Mouse (Mus musculus): ENCODE data around the gene Impdh1. TPM values are rescaled to one million over a fixed set of nuclear protein-coding genes. Genes with fewer than 3 reads are reported as not detected.

The Impdh1 gene
- polyA plus RNA-seq, 1 experiment from 2014 or later = 71.5 TPM

- Histone ChIP-seq H3K36me3 (ENCODE audit: control insufficient read depth, insufficient read depth, low read length) (peaks cover 5% of the 10 kb centered on the region; the same call in 1 of the 2 replicates), H3K9me3 (ENCODE audit: control insufficient read depth, low read length) (no peaks in the 10 kb centered on the region), H3K9ac (ENCODE audit: low read depth, low read length) (peak overlapping the region; percentile 82), H3K4me1 (ENCODE audit: control insufficient read depth, insufficient read depth, low read depth, low read length) (peaks cover 3% of the 10 kb centered on the region), H3K4me3 (ENCODE audit: low read length) (peak overlapping the region; percentile 76), H3K27ac (ENCODE audit: low read depth, low read length) (peak overlapping the region; percentile 55; the same call in 1 of the 2 replicates), H3K27me3 (replicated peaks; ENCODE audit: control insufficient read depth, insufficient read depth, low read length) (peaks cover 2% of the 10 kb centered on the region; the same call in 1 of the 2 replicates), H3K4me2 (ENCODE audit: low read length) (peak overlapping the region; percentile 74)
- ATAC-seq = peak; percentile 73
- 15% methylated on average over 17 of the region's 17 CpGs for WGBS
Observed at GRCm38 (mm10) chr6:29177901-29178879, 38.0 kb downstream of the Impdh1 start.

GRCm38 (mm10) chr6:29175113-29175512 is 41.1 kb downstream of the Impdh1 start:
- Histone ChIP-seq H3K4me3 (ENCODE audit: low read length) (no peak overlapping the region), H3K9me3 (ENCODE audit: control insufficient read depth, low read length) (no peaks in the 10 kb centered on the region), H3K36me3 (ENCODE audit: control insufficient read depth, insufficient read depth, low read length) (peaks cover 5% of the 10 kb centered on the region; the same call in 1 of the 2 replicates), H3K4me1 (ENCODE audit: control insufficient read depth, insufficient read depth, low read depth, low read length) (peaks cover 18% of the 10 kb centered on the region), H3K4me2 (ENCODE audit: low read length) (no peak overlapping the region), H3K27me3 (replicated peaks; ENCODE audit: control insufficient read depth, insufficient read depth, low read length) (peaks cover 8% of the 10 kb centered on the region), H3K27ac (ENCODE audit: low read depth, low read length) (no peak overlapping the region), H3K9ac (ENCODE audit: low read depth, low read length) (no peak overlapping the region)
- 83% methylated on average over 3 of the region's 3 CpGs for WGBS
- no peak for ATAC-seq

- Histone ChIP-seq H3K36me3 (ENCODE audit: control insufficient read depth, insufficient read depth, low read length) (peaks cover 5% of the 10 kb centered on the region; the same call in 1 of the 2 replicates), H3K4me2 (ENCODE audit: low read length) (no peak overlapping the region), H3K4me3 (ENCODE audit: low read length) (no peak overlapping the region), H3K27ac (ENCODE audit: low read depth, low read length) (no peak overlapping the region), H3K9me3 (ENCODE audit: control insufficient read depth, low read length) (no peaks in the 10 kb centered on the region), H3K9ac (ENCODE audit: low read depth, low read length) (no peak overlapping the region), H3K4me1 (ENCODE audit: control insufficient read depth, insufficient read depth, low read depth, low read length) (peaks cover 22% of the 10 kb centered on the region), H3K27me3 (replicated peaks; ENCODE audit: control insufficient read depth, insufficient read depth, low read length) (peaks cover 9% of the 10 kb centered on the region)
- no peak for ATAC-seq
- WGBS = 33% methylated on average over 7 of the region's 7 CpGs
Observed at GRCm38 (mm10) chr6:29174368-29174767, 41.8 kb downstream of the Impdh1 start.

- H3K4me1 ChIP-seq (ENCODE audit: control insufficient read depth, insufficient read depth, low read depth, low read length) = peaks cover 21% of the 10 kb centered on the region
- H3K4me3 ChIP-seq (ENCODE audit: low read length) = peak overlapping the region; percentile 48
- no peak overlapping the region for H3K27ac ChIP-seq (ENCODE audit: low read depth, low read length)
- H3K9ac ChIP-seq (ENCODE audit: low read depth, low read length) = peak overlapping the region; percentile 67
- no peaks in the 10 kb centered on the region for H3K9me3 ChIP-seq (ENCODE audit: control insufficient read depth, low read length)
- peaks cover 10% of the 10 kb centered on the region for H3K27me3 ChIP-seq (replicated peaks; ENCODE audit: control insufficient read depth, insufficient read depth, low read length)
- H3K36me3 ChIP-seq (ENCODE audit: control insufficient read depth, insufficient read depth, low read length) = peaks cover 4% of the 10 kb centered on the region; the same call in 1 of the 2 replicates
- ATAC-seq = peak; percentile 65
- H3K4me2 ChIP-seq (ENCODE audit: low read length) = peak overlapping the region; percentile 97
- WGBS = under 1% methylated on average over 36 of the region's 40 CpGs
Observed at GRCm38 (mm10) chr6:29170952-29171388, 45.2 kb downstream of the Impdh1 start.

GRCm38 (mm10) chr6:29170063-29170921 is 45.9 kb downstream of the Impdh1 start:
- Histone ChIP-seq H3K4me1 (ENCODE audit: control insufficient read depth, insufficient read depth, low read depth, low read length) (peaks cover 21% of the 10 kb centered on the region), H3K9ac (ENCODE audit: low read depth, low read length) (peak overlapping the region; percentile 67), H3K36me3 (ENCODE audit: control insufficient read depth, insufficient read depth, low read length) (0 out of 2 replicates have a peak, but pooled peaks cover 2% of the 10 kb centered on the region), H3K9me3 (ENCODE audit: control insufficient read depth, low read length) (no peaks in the 10 kb centered on the region), H3K27ac (ENCODE audit: low read depth, low read length) (no peak overlapping the region), H3K4me2 (ENCODE audit: low read length) (peak overlapping the region; percentile 97), H3K27me3 (replicated peaks; ENCODE audit: control insufficient read depth, insufficient read depth, low read length) (peaks cover 10% of the 10 kb centered on the region), H3K4me3 (ENCODE audit: low read length) (peak overlapping the region; percentile 48)
- peak; percentile 15 for ATAC-seq
- WGBS = 2% methylated on average over 62 of the region's 63 CpGs

GRCm38 (mm10) chr6:29169675-29170062 is 46.5 kb downstream of the Impdh1 start:
- Histone ChIP-seq H3K4me1 (ENCODE audit: control insufficient read depth, insufficient read depth, low read depth, low read length) (peaks cover 21% of the 10 kb centered on the region), H3K9ac (ENCODE audit: low read depth, low read length) (peak overlapping the region; percentile 67), H3K9me3 (ENCODE audit: control insufficient read depth, low read length) (no peaks in the 10 kb centered on the region), H3K27me3 (replicated peaks; ENCODE audit: control insufficient read depth, insufficient read depth, low read length) (peaks cover 10% of the 10 kb centered on the region), H3K36me3 (ENCODE audit: control insufficient read depth, insufficient read depth, low read length) (0 out of 2 replicates have a peak, but pooled peaks cover 2% of the 10 kb centered on the region), H3K27ac (ENCODE audit: low read depth, low read length) (no peak overlapping the region), H3K4me2 (ENCODE audit: low read length) (peak overlapping the region; percentile 97), H3K4me3 (ENCODE audit: low read length) (no peak overlapping the region)
- WGBS = 12% methylated on average over 12 of the region's 12 CpGs
- no peak for ATAC-seq

- 44% methylated on average over 2 of the region's 2 CpGs for WGBS
- Histone ChIP-seq H3K36me3 (ENCODE audit: control insufficient read depth, insufficient read depth, low read length) (0 out of 2 replicates have a peak, but pooled peaks cover 2% of the 10 kb centered on the region), H3K27me3 (replicated peaks; ENCODE audit: control insufficient read depth, insufficient read depth, low read length) (peaks cover 8% of the 10 kb centered on the region), H3K9ac (ENCODE audit: low read depth, low read length) (no peak overlapping the region), H3K4me1 (ENCODE audit: control insufficient read depth, insufficient read depth, low read depth, low read length) (peaks cover 23% of the 10 kb centered on the region), H3K4me3 (ENCODE audit: low read length) (no peak overlapping the region), H3K9me3 (ENCODE audit: control insufficient read depth, low read length) (no peaks in the 10 kb centered on the region), H3K27ac (ENCODE audit: low read depth, low read length) (no peak overlapping the region), H3K4me2 (ENCODE audit: low read length) (no peak overlapping the region)
- no peak for ATAC-seq
Observed at GRCm38 (mm10) chr6:29168871-29169270, 47.3 kb downstream of the Impdh1 start.

- peak; percentile 66 for ATAC-seq
- peaks cover 3% of the 10 kb centered on the region for H3K27me3 ChIP-seq (replicated peaks; ENCODE audit: control insufficient read depth, insufficient read depth, low read length)
- peak overlapping the region; percentile 13; the same call in 1 of the 2 replicates for H3K9ac ChIP-seq (ENCODE audit: low read depth, low read length)
- WGBS = 8% methylated on average over 1 of the region's 1 CpGs
- no peak overlapping the region for H3K4me2 ChIP-seq (ENCODE audit: low read length)
- H3K9me3 ChIP-seq (ENCODE audit: control insufficient read depth, low read length) = no peaks in the 10 kb centered on the region
- peak overlapping the region; percentile 17; the same call in 1 of the 2 replicates for H3K27ac ChIP-seq (ENCODE audit: low read depth, low read length)
- H3K4me1 ChIP-seq (ENCODE audit: control insufficient read depth, insufficient read depth, low read depth, low read length) = peaks cover 27% of the 10 kb centered on the region
- no peaks in the 10 kb centered on the region for H3K36me3 ChIP-seq (ENCODE audit: control insufficient read depth, insufficient read depth, low read length)
- H3K4me3 ChIP-seq (ENCODE audit: low read length) = no peak overlapping the region
Observed at GRCm38 (mm10) chr6:29166196-29166595, 50.0 kb downstream of the Impdh1 start.
